Mouse (Mus musculus) c-Kit-positive CD71-positive TER-119-negative erythroid progenitor cells, embryonic 14.5 days (primary cell): ENCODE results near the gene Gm20683.
"Not testable (repeated sequence)": the region's sequence is repeated elsewhere in the genome, so short reads cannot be mapped to it uniquely, and the experiment has no call there.

Source experiments
- DNase-seq: peaks from one replicate; pipeline ENCODE4 v3.0.0-alpha.2; 2013; ENCODE audit warnings: low read depth

The Gm20683 gene

GRCm38 (mm10) chr17:25827546-25828222 is 13.9 kb downstream of the Gm20683 start:
- DNase-seq = no peak

- DNase-seq = no peak
Measured at GRCm38 (mm10) chr17:25827011-25827410, 14.6 kb downstream of the Gm20683 start.

- no peak for DNase-seq
Measured at GRCm38 (mm10) chr17:25825984-25826570, 15.5 kb downstream of the Gm20683 start.

- no peak for DNase-seq
Measured at GRCm38 (mm10) chr17:25825311-25825710, 16.3 kb downstream of the Gm20683 start.

GRCm38 (mm10) chr17:25824362-25825142 is 17.0 kb downstream of the Gm20683 start:
- no peak for DNase-seq

GRCm38 (mm10) chr17:25823452-25823851 is 18.1 kb downstream of the Gm20683 start, which contains the start of gene Wdr24:
Gene Wdr24, plus strand, starts transcription at chr17:25823627.
- peak; percentile 87 for DNase-seq

GRCm38 (mm10) chr17:25818851-25819780 is 22.4 kb downstream of the Gm20683 start:
- no peak for DNase-seq

- DNase-seq = no peak
Measured at GRCm38 (mm10) chr17:25817662-25818061, 23.9 kb downstream of the Gm20683 start.

GRCm38 (mm10) chr17:25813471-25813870 is 28.1 kb downstream of the Gm20683 start:
- DNase-seq = peak; percentile 71

- no peak for DNase-seq
Measured at GRCm38 (mm10) chr17:25810890-25811289, 30.7 kb downstream of the Gm20683 start.

- no peak for DNase-seq
Measured at GRCm38 (mm10) chr17:25809606-25810340, 31.8 kb downstream of the Gm20683 start.

GRCm38 (mm10) chr17:25808789-25809605 is 32.6 kb downstream of the Gm20683 start, which contains the start of gene Fbxl16:
Gene Fbxl16, plus strand, starts transcription at chr17:25809085.
- no peak for DNase-seq

GRCm38 (mm10) chr17:25808028-25808427 is 33.5 kb downstream of the Gm20683 start:
- no peak for DNase-seq

- not testable (repeated sequence) for DNase-seq
Measured at GRCm38 (mm10) chr17:25807452-25807851, 34.1 kb downstream of the Gm20683 start.

GRCm38 (mm10) chr17:25806507-25806906 is 35.1 kb downstream of the Gm20683 start:
- DNase-seq = no peak

- no peak for DNase-seq
Measured at GRCm38 (mm10) chr17:25802825-25803517, 38.6 kb downstream of the Gm20683 start.

- peak; percentile 73 for DNase-seq
Measured at GRCm38 (mm10) chr17:25801029-25801428, 40.5 kb downstream of the Gm20683 start.

- DNase-seq = peak; percentile 77
Measured at GRCm38 (mm10) chr17:25796951-25797369, 44.6 kb downstream of the Gm20683 start, which contains the start of gene Metrn. Gene Metrn, minus strand, starts transcription at chr17:25797136.

- no peak for DNase-seq
Measured at GRCm38 (mm10) chr17:25796211-25796771, 45.3 kb downstream of the Gm20683 start.
